Mouse (Mus musculus) cortical plate, adult 2 months (tissue): ENCODE data around the gene Ddr2.

Source experiments
- CTCF ChIP-seq: fragments of 200-500 bp; IDR thresholded peaks from 2 replicates; pipeline ENCODE4 v1.5.1; 2011; ENCODE audit warnings: mild to moderate bottlenecking, control low read depth, low read length; ENCODE audit not compliant: insufficient read depth; ENCODE audit errors: extremely low read depth
- POLR2A ChIP-seq: fragments of 200-500 bp; IDR thresholded peaks from 2 replicates; pipeline ENCODE4 v1.6.1; 2011; ENCODE audit warnings: mild to moderate bottlenecking, low read length, control low read depth; ENCODE audit not compliant: insufficient read depth; ENCODE audit errors: extremely low read depth

DNA sequence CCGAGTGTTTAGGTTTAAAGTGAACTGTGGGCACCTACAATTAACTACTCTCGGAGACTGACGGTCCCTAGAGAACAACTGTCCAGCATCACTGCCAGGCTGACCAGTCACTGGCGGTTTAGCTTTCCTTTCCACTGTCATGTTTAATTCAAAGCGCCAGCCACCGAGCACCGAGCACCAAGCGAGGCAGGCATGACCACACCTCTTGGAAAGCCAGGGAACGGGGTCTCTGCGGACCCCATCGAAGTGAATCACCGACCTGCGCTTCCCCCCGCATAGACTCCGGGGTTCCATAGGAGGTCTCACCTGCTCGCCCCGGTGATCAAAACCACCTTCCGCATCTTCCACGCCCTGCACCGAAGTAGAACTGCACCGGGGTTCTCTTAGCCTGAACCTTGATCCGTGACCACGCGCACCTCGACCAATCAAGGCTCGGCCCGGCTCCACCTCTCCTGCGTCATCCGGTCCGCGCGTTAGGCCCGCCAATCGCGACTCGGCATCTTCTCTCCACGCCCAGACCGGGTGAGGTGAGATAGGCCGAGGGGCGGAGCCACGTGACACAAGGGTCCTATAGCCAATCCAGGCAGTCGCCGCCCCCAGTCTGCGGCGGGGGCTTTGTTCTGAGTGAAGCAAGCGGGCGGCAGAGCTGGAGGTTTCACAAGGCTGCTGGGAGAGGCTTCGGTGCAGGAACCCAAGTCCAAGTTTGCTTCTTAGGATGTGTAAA is 141.6 kb downstream of the Ddr2 start, which contains the start of gene Hsd17b7:
- TF ChIP-seq CTCF (no peak), POLR2A (peak; percentile 96)
